Mouse (Mus musculus) midbrain, embryonic 14.5 days (tissue): Measurements from ENCODE around the gene Trip10. TPM values are rescaled to one million over a fixed set of nuclear protein-coding genes. Genes with fewer than 3 reads are reported as not detected.
"Not testable (repeated sequence)": the region's sequence is repeated elsewhere in the genome, so short reads cannot be mapped to it uniquely, and the experiment has no call there.

ENCODE experiments used
- ATAC-seq: fragments of 200-750 bp; cut with Nextera tagmentation; 2 replicates; pipeline ENCODE4 v1.8.0; 2017; ENCODE audit warnings: moderate number of reproducible peaks, moderate library complexity; ENCODE audit not compliant: low FRiP score, low TSS enrichment
- DNase-seq: peaks from one replicate; pipeline ENCODE4 v3.0.0-alpha.2; 2015
- H3K27ac ChIP-seq: fragments of 300-500 bp; sonication (generic); replicated peaks from 2 replicates; pipeline ENCODE4 v1.5.1; 2014; ENCODE audit warnings: mild to moderate bottlenecking, low read depth, low read length, moderate library complexity
- H3K27me3 ChIP-seq: fragments of 300-500 bp; sonication (generic); 2 replicates; pipeline ENCODE4 v1.6.1; 2014; ENCODE audit warnings: low read length, control low read depth, mixed read lengths; ENCODE audit not compliant: control insufficient read depth, insufficient read depth
- H3K36me3 ChIP-seq: fragments of 300-500 bp; sonication (generic); 2 replicates; pipeline ENCODE4 v1.6.1; 2014; ENCODE audit warnings: low read length, control low read depth; ENCODE audit not compliant: control insufficient read depth, insufficient read depth
- H3K4me1 ChIP-seq: fragments of 300-500 bp; sonication (generic); 2 replicates; pipeline ENCODE4 v1.6.1; 2014; ENCODE audit warnings: mild to moderate bottlenecking, antibody characterized with exemption, low read length, control low read depth; ENCODE audit not compliant: control insufficient read depth, insufficient read depth
- H3K4me2 ChIP-seq: fragments of 300-500 bp; sonication (generic); 2 replicates; pipeline ENCODE4 v1.6.1; 2014; ENCODE audit warnings: mild to moderate bottlenecking, low read length, moderate library complexity
- H3K4me3 ChIP-seq: fragments of 300-500 bp; sonication (generic); replicated peaks from 2 replicates; pipeline ENCODE4 v1.5.1; 2014; ENCODE audit warnings: low read depth, low read length
- H3K9ac ChIP-seq: fragments of 300-500 bp; sonication (generic); replicated peaks from 2 replicates; pipeline ENCODE4 v1.6.1; 2014; ENCODE audit warnings: mild to moderate bottlenecking, low read length, moderate library complexity
- H3K9me3 ChIP-seq: fragments of 300-500 bp; sonication (generic); 2 replicates; pipeline ENCODE4 v1.6.1; 2016; ENCODE audit warnings: low read length, control low read depth, mixed read lengths; ENCODE audit not compliant: control insufficient read depth
- WGBS: fragments of 180-500 bp; shearing (Covaris S2); extraction: QIAGEN DNeasy Blood & Tissue Kit; methylation state at CpG from one replicate; pipeline ENCODE4 v1.1.7; 2014; 5-methylcytosine and 5-hydroxymethylcytosine counted together
- polyA plus RNA-seq: library from polyadenylated mRNA; unstranded; fragments of >200 nt; fragmentation: Nextera tagmentation; extraction: Ambion mirVana; gene quantifications from 2 replicates; pipeline ENCODE4 v1.2.1, GENCODE M21; 2014

Trip10 gene
- polyA plus RNA-seq, 1 experiment from 2014 or later, result 7.2 TPM

DNA sequence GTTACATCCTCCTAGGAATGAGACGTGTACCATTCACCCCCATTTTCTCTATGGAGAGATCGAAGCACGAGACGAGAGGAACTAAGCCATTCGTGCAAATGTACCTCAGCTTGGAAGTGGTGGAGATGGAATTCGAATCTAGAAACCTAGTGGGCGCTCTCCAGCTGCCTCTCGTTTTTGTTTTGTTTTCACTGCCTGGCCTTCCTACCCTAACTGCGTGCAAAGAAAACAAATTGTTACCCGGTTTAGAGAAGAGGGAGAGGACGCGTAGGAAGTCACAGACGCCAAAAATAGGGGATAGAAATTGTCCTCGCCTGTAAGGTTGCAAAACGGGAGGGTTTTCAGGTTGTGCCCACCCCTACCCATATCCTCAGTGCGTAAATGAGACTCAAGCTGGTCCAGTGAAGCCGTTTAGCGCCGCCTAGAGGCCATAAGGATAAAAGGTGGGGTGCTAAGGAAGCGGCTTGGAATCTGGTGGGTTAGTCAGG is 27.4 kb downstream of the Trip10 start:
- Histone ChIP-seq H3K4me3 (peak overlapping the region; percentile 40), H3K36me3 (no peaks in the 10 kb centered on the region), H3K27me3 (peaks cover 24% of the 10 kb centered on the region; the same call in 1 of the 2 replicates), H3K4me2 (peak overlapping the region; percentile 67), H3K9me3 (no peaks in the 10 kb centered on the region), H3K9ac (peak overlapping the region; percentile 44; the same call in 1 of the 2 replicates), H3K27ac (no peak overlapping the region; the same call in 1 of the 2 replicates), H3K4me1 (peaks cover 10% of the 10 kb centered on the region; the same call in 1 of the 2 replicates)
- DNase-seq (peak; percentile 91), ATAC-seq (peak; percentile 58; the same call in 1 of the 2 replicates)
- under 1% methylated on average over 20 of the region's 20 CpGs for WGBS

DNA sequence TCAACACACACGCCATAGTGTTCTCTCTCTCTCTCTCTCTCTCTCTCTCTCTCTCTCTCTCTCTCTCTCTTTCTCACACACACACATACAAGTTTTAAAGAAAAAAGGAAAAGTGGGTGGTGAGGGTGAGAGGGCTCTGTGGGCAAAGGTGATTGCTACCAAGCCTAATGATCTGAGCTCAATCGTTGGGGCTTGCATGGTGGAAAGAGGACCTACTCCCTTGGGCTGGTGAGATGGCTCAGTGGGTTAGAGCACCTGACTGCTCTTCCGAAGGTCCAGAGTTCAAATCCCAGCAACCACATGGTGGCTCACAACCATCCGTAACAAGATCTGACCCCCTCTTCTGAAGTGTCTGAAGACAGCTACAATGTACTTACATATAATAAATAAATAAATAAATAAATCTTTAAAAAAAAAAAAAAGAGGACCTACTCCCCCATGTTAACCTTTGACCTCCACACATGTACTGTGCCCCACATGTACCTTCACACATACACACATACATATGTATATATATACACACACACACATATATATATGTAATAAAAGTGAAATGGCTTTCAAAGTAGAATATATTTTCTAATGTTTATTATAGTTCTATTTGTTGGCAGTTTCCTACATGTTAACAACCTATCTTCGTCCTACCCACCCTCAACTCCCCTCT is 28.5 kb downstream of the Trip10 start:
- WGBS, result 85% methylated on average over 4 of the region's 5 CpGs
- not testable (repeated sequence) for H3K4me2 ChIP-seq, DNase-seq, ATAC-seq, H3K9ac ChIP-seq, H3K9me3 ChIP-seq, H3K36me3 ChIP-seq, H3K4me3 ChIP-seq, H3K4me1 ChIP-seq, H3K27ac ChIP-seq
- peaks cover 24% of the 10 kb centered on the region; the same call in 1 of the 2 replicates for H3K27me3 ChIP-seq

DNA sequence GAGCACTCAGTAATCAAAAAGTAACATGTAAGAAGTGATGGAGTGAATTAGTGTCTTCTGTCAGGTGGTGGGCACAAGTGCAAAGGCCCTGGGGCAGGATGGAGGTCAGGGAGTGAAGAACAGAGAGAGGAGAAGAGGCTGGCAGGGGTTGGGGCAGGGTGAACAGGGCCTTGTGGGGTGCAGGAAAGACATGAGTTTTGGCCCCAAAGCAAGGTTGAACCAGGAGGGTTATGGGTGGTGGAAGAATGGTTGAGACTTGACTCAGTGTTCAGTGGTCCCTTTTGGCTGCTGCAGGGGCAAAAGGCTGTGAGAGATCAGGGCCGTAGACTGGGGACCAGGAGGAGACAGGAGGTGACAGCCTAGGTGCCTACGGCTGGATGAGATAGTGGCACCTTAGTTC is 29.3 kb downstream of the Trip10 start:
- H3K4me3 ChIP-seq, result no peak overlapping the region
- H3K36me3 ChIP-seq, result no peaks in the 10 kb centered on the region
- peaks cover 24% of the 10 kb centered on the region; the same call in 1 of the 2 replicates for H3K27me3 ChIP-seq
- no peak overlapping the region for H3K4me2 ChIP-seq
- ATAC-seq (no peak), DNase-seq (no peak)
- peaks cover 10% of the 10 kb centered on the region; the same call in 1 of the 2 replicates for H3K4me1 ChIP-seq
- H3K9ac ChIP-seq, result no peak overlapping the region
- 94% methylated on average over 2 of the region's 2 CpGs for WGBS
- no peaks in the 10 kb centered on the region for H3K9me3 ChIP-seq
- no peak overlapping the region for H3K27ac ChIP-seq

DNA sequence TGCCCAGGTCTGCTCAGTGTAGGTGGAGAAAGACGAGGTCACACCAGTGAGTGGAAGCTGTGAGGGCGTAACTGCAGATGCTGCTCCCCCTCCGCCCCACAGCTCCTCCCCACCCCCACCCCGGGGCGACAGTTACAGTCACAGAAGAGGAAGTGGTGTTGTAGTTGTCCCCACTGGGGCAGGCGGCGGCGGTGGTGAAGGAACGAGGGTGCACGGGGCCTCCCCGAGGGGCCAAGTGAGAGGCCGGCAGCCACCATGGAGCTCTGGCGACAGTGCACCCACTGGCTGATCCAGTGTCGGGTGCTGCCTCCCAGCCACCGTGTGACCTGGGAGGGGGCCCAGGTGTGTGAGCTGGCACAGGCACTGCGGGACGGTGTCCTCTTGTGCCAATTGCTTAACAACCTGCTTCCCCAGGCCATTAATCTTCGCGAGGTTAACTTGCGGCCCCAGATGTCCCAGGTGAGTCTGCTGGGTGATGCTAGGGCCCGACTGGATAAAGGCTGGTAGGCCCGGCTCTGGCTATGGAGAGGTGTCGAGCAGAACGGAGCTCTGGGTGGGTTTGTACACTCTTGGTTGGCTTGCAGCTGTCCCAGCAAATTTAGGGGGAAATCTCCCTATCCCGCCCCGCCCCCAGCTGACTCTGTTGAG is 29.8 kb downstream of the Trip10 start, which contains the start of gene Vav1:
TSS of gene Vav1 (plus strand) at position 158 of the 648 bp plus-strand sequence.
- H3K4me3 ChIP-seq, result no peak within 1 kb of the TSS
- no peak for ATAC-seq
- peaks cover 10% of the 10 kb centered on the region; the same call in 1 of the 2 replicates for H3K4me1 ChIP-seq
- WGBS, result 73% methylated on average over 26 of the region's 26 CpGs
- no peak within 1 kb of the TSS for H3K4me2 ChIP-seq
- peaks cover 21% of the 10 kb centered on the region; the same call in 1 of the 2 replicates for H3K27me3 ChIP-seq
- no peak for DNase-seq
- H3K27ac ChIP-seq, result no peak within 1 kb of the TSS
- H3K36me3 ChIP-seq, result no peaks in the 10 kb centered on the region
- H3K9ac ChIP-seq, result no peak within 1 kb of the TSS
- no peaks in the 10 kb centered on the region for H3K9me3 ChIP-seq

DNA sequence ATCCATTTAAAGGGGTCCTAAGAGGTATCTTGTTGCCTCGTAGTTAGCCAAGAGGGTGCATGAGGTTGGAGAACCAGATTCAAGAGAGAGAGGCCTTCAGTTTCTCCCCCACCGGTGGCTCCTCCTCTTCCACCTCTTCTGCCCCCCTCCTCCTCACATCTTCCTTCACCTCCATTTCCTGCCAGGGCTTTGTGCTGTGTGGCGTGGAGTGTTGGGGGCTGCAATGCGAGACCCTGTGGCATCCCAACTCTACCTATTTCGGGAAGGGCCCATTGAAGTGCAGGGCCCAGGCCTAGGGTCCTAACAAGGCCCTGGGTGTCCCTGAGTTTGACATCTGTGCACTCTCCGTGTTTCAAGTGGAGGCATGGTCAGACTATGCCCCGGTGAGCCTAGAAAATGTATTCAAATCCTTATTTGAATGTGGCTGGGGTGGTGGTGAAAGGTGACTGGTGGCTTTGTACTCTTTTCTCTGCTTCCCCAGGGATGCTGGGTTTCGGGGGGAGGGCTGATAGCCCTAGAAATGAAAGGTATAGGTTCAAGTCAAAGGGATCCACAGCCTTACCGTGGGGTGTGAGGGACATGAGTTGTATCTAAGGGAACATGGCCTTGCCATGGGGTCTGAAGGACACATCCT is 30.5 kb downstream of the Trip10 start:
- H3K27ac ChIP-seq, result no peak overlapping the region
- no peaks in the 10 kb centered on the region for H3K36me3 ChIP-seq
- DNase-seq (no peak), ATAC-seq (no peak)
- H3K4me3 ChIP-seq, result no peak overlapping the region
- no peak overlapping the region for H3K9ac ChIP-seq
- H3K27me3 ChIP-seq, result peaks cover 15% of the 10 kb centered on the region; the same call in 1 of the 2 replicates
- H3K4me1 ChIP-seq, result peaks cover 10% of the 10 kb centered on the region; the same call in 1 of the 2 replicates
- H3K9me3 ChIP-seq, result no peaks in the 10 kb centered on the region
- no peak overlapping the region for H3K4me2 ChIP-seq
- 56% methylated on average over 9 of the region's 9 CpGs for WGBS

DNA sequence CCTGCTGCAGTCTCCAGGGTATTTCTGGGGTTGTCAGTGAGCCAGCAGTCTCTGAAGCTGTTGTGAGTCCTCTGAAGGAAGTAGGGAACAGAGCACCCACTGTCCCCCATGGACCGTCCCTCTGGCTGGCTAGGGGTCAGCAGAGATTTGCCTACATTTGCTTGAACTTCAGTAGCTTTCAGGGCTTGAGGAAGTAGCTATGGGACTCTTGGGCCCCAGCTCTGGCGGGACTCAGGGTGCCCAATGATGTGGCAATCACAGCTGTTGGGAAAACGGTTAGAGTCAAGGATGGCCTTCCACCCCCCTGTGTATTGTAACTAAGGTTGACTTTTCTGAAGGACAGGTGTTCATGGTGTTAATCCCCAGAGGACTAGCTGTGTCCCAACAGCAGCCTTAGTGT is 31.2 kb downstream of the Trip10 start:
- 81% methylated on average over 3 of the region's 3 CpGs for WGBS
- no peak overlapping the region for H3K9ac ChIP-seq
- no peak for DNase-seq
- peaks cover 9% of the 10 kb centered on the region; the same call in 1 of the 2 replicates for H3K27me3 ChIP-seq
- H3K27ac ChIP-seq, result no peak overlapping the region
- no peak overlapping the region for H3K4me2 ChIP-seq
- H3K9me3 ChIP-seq, result no peaks in the 10 kb centered on the region
- ATAC-seq, result no peak
- H3K36me3 ChIP-seq, result no peaks in the 10 kb centered on the region
- peaks cover 6% of the 10 kb centered on the region; the same call in 1 of the 2 replicates for H3K4me1 ChIP-seq
- no peak overlapping the region for H3K4me3 ChIP-seq

DNA sequence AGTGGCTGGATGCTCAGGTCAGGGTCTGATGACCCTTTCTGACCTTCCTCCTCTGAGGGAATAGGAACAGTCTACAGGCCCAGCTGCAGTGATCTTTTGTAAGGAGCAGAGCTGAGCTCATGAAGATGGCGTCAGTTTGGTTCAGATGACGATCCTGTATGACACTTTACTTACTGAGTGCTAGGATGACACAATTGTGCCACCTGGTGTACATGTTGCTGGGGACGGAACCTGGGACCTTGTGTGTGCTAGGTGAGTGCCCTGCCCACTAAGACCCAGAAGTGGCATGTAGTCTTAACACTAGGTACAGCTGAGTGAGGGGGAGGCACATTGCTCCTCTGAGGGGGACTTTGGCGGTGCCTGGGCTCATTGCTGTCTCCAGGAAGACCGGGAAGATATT is 34.7 kb downstream of the Trip10 start:
- Histone ChIP-seq H3K36me3 (no peaks in the 10 kb centered on the region), H3K27me3 (no peaks in the 10 kb centered on the region), H3K4me2 (no peak overlapping the region), H3K9me3 (no peaks in the 10 kb centered on the region), H3K4me1 (no peaks in the 10 kb centered on the region), H3K9ac (no peak overlapping the region), H3K27ac (no peak overlapping the region), H3K4me3 (no peak overlapping the region)
- ATAC-seq, result no peak
- no peak for DNase-seq
- WGBS, result 76% methylated on average over 5 of the region's 5 CpGs

DNA sequence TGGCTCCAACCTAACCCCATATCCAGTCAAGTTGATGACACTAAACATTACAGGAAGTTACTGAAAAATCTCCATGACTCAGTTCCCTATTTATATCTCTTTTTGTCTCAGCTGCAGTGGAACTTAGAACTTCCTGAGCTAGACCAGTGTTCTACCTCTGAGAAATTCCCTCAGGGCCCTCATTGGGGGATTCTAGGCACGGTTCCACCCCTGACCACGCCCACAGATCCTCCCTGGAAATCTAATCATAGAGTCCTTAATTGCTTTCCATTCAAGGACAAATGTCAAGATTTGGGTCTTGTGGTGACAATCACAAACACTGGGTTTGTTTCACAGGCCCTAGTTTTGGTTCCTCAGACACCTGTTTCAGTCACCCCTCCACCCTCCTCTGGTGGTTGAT is 35.8 kb downstream of the Trip10 start:
- DNase-seq (no peak), ATAC-seq (no peak)
- Histone ChIP-seq H3K4me2 (no peak overlapping the region), H3K36me3 (no peaks in the 10 kb centered on the region), H3K4me1 (no peaks in the 10 kb centered on the region), H3K4me3 (no peak overlapping the region), H3K9ac (no peak overlapping the region), H3K27ac (no peak overlapping the region), H3K27me3 (no peaks in the 10 kb centered on the region), H3K9me3 (no peaks in the 10 kb centered on the region)
- WGBS, result 78% methylated on average over 2 of the region's 2 CpGs
